Mouse (Mus musculus) small intestine, adult 2 months (tissue): ENCODE measurements around the gene AI597479. TPM values are rescaled to one million over a fixed set of nuclear protein-coding genes. Genes with fewer than 3 reads are reported as not detected.

ENCODE experiments used
- H3K27ac ChIP-seq: fragments of 200-500 bp; 2 replicates; pipeline ENCODE4 v1.5.1; 2012; ENCODE audit warnings: low read depth, low read length, control low read depth, inconsistent platforms; ENCODE audit not compliant: insufficient read depth
- H3K27me3 ChIP-seq: fragments of 200-500 bp; 2 replicates; pipeline ENCODE4 v1.6.1; 2012; ENCODE audit warnings: mild to moderate bottlenecking, moderate library complexity, low read length, inconsistent platforms; ENCODE audit not compliant: control insufficient read depth, insufficient read depth
- H3K36me3 ChIP-seq: fragments of 200-500 bp; 2 replicates; pipeline ENCODE4 v1.6.1; 2012; ENCODE audit warnings: mild to moderate bottlenecking, low read length, control low read depth, inconsistent platforms; ENCODE audit not compliant: control insufficient read depth, insufficient read depth
- H3K4me1 ChIP-seq: fragments of 200-500 bp; 2 replicates; pipeline ENCODE4 v1.6.1; 2012; ENCODE audit warnings: low read length, inconsistent platforms, mixed read lengths; ENCODE audit not compliant: control insufficient read depth, insufficient read depth, insufficient read length
- H3K4me3 ChIP-seq: fragments of 200-500 bp; 2 replicates; pipeline ENCODE4 v1.5.1; 2012; ENCODE audit warnings: low read depth, mild to moderate bottlenecking, control low read depth, inconsistent platforms, low read length, moderate library complexity
- CTCF ChIP-seq: fragments of 200-500 bp; IDR thresholded peaks from 2 replicates; pipeline ENCODE4 v1.5.1; 2012; ENCODE audit warnings: low read depth, mild to moderate bottlenecking, control low read depth, inconsistent platforms, low read length, moderate library complexity, mixed read lengths; ENCODE audit not compliant: insufficient replicate concordance, insufficient read length; ENCODE audit errors: extremely low read depth
- POLR2A ChIP-seq: fragments of 200-500 bp; IDR thresholded peaks from 2 replicates; pipeline ENCODE4 v1.6.1; 2012; ENCODE audit warnings: low read depth, mild to moderate bottlenecking, control low read depth, inconsistent platforms, low read length, moderate library complexity
- WGBS: fragments of 180-500 bp; shearing (Covaris S2); methylation state at CpG from one replicate; pipeline ENCODE4 v1.1.7; 2018; 5-methylcytosine and 5-hydroxymethylcytosine counted together
- polyA plus RNA-seq: library from polyadenylated mRNA; depleted of rRNA; stranded (reverse); fragments of >200 nt; gene quantifications from 2 replicates; pipeline ENCODE4 v1.2.3, GENCODE M21; 2012

Gene AI597479
- polyA plus RNA-seq, 1 experiment: 1.6 TPM

DNA sequence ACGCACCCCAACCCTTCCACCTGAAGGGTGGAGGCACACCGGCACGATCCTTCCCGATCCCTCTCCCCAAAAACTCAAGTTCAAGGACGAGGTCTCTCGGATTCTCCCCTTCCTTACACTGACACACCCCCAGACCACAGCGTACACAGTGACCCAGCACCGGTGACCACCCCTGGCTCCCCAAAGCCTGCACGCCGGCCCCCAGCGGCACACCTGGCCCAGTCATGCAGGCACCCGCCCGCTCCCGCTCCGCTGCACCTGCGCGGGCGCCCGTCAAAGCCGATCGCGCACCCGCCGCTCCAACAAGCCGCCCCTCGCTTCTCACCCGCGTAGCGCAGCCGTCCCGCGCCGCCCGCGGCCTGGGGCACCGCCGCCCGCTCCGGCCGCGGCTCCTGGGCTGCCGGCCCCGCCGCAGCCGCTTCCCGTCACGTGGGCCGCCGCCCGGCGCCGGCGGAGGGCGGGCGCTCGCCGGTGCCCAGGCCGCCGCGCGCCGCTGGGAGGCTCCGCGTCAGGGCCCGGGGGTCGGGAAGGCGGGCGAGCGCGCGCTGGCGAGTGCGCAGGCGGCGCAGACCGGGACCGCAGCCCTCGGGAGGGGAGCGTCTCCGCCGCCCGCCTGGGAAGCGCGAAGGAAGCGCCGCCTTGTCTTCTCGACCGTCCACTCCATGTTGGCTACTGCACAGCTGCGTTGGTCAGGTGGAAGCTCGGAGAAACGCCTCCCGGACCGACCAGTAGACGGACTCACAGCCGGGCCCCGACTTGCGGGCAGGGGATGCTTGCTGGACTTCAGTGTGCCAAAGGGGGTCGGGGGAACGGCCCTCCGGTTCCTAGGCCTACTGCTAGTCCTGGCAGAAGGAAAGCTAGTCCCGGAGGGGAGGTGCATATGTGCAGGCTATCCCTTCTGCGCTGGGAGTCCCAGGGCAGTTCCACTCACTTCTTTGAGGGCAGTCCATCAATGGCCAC is 6.2 kb upstream of the AI597479 start:
- 1% methylated on average over 99 of the region's 102 CpGs for WGBS

DNA sequence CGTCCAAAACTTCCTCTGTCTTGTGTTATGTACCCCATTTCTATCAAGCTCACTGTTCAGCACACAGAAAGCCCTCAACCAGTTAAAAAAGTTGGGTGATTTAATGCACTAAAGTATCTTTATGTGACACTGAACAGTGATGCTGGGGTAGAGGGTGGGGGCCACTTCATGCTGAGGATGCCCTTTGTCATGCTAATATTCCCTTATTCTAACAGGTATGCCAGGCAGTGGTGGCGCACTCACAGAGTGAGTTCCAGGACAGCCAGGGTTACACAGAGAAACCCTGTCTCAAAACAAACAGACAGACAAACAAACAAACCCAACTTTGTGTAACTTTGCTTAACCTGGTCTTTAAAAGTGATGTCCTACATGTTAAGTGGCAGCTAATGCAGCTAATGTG is 4.3 kb upstream of the AI597479 start:
- no peak overlapping the region for H3K4me3 ChIP-seq
- H3K36me3 ChIP-seq: no peaks in the 10 kb centered on the region
- H3K4me1 ChIP-seq: peaks cover 7% of the 10 kb centered on the region
- 92% methylated on average over 2 of the region's 2 CpGs for WGBS
- TF ChIP-seq POLR2A (no peak), CTCF (no peak)
- no peaks in the 10 kb centered on the region for H3K27me3 ChIP-seq
- no peak overlapping the region for H3K27ac ChIP-seq

More for the DNA sequence above, 6.2 kb upstream of the AI597479 start:
- Histone ChIP-seq H3K36me3 (no peaks in the 10 kb centered on the region), H3K27me3 (no peaks in the 10 kb centered on the region), H3K27ac (peak overlapping the region; percentile 73), H3K4me1 (peaks cover 7% of the 10 kb centered on the region), H3K4me3 (peak overlapping the region; percentile 93)
- TF ChIP-seq CTCF: no peak
- no peak; the same call in 1 of the 2 replicates for TF ChIP-seq POLR2A

DNA sequence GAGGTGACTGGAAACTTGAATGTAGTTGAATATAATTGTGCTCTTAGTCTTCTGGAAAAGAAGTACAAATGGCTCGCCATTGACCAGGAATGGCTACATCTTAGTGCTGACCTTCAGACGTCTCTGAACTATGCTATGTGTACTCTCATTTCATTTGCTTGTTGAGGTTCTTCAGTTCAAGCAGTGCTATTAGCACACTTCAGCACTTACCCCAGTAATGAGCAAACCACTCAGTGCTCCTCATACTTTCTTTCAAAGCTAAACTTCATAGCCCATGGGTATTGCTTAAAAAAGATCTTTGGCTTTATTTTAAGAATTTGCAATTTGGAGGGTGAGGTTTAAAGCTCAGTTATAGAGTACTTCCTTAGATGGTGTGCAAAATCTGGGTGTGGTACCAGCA is 10.2 kb downstream of the AI597479 start:
- TF ChIP-seq POLR2A: no peak
- TF ChIP-seq CTCF: no peak
- H3K4me3 ChIP-seq: no peak overlapping the region
- no peak overlapping the region for H3K27ac ChIP-seq
- H3K27me3 ChIP-seq: no peaks in the 10 kb centered on the region
- peaks cover 25% of the 10 kb centered on the region for H3K36me3 ChIP-seq
- H3K4me1 ChIP-seq: no peaks in the 10 kb centered on the region
- 81% methylated on average over 2 of the region's 2 CpGs for WGBS

DNA sequence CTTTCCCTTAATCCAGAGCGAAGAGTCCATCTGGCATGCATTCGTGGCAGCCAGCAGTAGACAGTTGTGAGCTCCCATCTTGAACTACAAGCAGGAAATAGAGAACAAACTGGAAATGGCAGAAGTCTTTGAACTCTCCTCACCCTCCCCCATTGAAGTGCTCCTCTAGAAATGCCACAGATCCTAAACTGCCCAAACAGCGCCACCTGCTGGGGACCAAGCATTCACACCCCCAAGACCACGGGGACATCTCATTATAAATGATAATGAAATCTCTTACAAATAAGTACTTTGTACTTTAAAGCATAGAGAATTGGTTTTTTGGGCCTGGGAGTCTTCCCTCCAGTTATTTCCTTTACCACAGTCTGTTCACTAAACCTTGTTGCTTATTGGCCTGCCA is 12.0 kb downstream of the AI597479 start:
- TF ChIP-seq POLR2A (no peak), CTCF (peak; percentile 92; the same call in 1 of the 2 replicates)
- no peaks in the 10 kb centered on the region for H3K4me1 ChIP-seq
- peaks cover 37% of the 10 kb centered on the region for H3K36me3 ChIP-seq
- no peaks in the 10 kb centered on the region for H3K27me3 ChIP-seq
- H3K4me3 ChIP-seq: no peak overlapping the region
- H3K27ac ChIP-seq: no peak overlapping the region
- WGBS: 38% methylated on average over 4 of the region's 4 CpGs

DNA sequence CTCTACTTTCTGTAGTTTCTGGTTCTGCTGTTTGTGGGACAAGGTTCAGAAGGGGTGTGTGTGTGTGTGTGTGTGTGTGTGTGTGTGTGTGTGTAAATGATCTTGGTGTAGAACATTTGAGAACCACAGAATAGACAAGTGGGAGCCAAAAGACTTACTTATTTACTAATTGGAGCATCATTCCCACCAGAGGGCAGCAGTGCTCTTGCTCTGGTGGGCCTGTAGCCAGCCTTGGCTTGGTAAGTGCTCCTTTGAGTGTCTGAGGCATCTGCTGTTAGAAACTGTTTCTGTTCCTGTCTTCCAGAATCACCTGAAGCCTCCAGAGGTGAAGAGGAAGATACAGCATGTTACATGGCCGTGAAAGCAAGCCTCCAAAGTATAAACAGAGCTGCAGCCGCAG is 14.4 kb downstream of the AI597479 start:
- Histone ChIP-seq H3K27ac (no peak overlapping the region), H3K27me3 (no peaks in the 10 kb centered on the region), H3K4me1 (no peaks in the 10 kb centered on the region), H3K4me3 (no peak overlapping the region), H3K36me3 (peaks cover 39% of the 10 kb centered on the region)
- TF ChIP-seq CTCF (peak; percentile 62; the same call in 1 of the 2 replicates), POLR2A (no peak)
- 87% methylated on average over 2 of the region's 2 CpGs for WGBS

DNA sequence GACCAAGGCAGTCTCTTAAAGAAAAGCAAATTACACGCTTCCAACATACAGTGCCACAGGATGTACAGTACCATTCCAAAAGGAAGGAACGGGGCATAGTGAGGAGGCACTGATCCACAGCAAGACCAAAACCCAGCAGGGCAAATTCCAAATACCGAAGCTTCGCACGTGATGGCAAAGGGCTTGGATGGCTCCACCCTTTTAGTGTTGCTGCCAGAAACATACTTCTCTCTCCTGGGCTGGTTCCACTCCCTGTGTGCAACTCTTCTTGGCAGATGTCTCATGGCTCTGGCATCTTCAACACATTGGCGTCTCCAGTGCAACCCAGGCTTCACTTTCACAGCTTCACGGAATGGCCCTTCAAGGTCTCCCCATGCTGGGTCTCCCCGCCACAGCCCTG is 18.9 kb downstream of the AI597479 start:
- 75% methylated on average over 8 of the region's 8 CpGs for WGBS
- no peak overlapping the region for H3K27ac ChIP-seq

DNA sequence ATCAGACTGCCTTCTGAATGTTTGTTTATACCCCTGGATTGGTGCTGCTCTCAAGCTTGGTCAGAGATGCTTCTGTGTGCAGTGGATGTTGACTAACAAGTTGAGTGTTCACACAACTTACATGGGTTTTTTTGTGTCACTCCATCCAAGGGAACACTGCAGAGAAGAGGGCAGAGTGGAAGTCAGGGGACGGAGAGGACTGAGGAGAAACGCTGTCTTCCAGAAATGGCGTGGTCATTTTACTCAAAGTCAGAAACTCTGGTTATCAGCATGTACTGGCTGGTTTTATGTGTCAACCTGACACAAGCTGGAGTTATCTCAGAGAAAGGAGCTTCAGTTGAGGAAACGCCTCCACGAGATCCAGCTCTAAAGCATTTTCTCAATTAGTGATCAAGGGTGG is 22.4 kb downstream of the AI597479 start:
- H3K4me1 ChIP-seq: no peaks in the 10 kb centered on the region
- H3K36me3 ChIP-seq: peaks cover 39% of the 10 kb centered on the region
- no peak for TF ChIP-seq CTCF
- TF ChIP-seq POLR2A: no peak
- H3K4me3 ChIP-seq: no peak overlapping the region
- H3K27ac ChIP-seq: no peak overlapping the region
- WGBS: 97% methylated on average over 5 of the region's 5 CpGs
- H3K27me3 ChIP-seq: no peaks in the 10 kb centered on the region

More for the DNA sequence above, 18.9 kb downstream of the AI597479 start:
- TF ChIP-seq POLR2A (no peak), CTCF (no peak)
- H3K27me3 ChIP-seq: no peaks in the 10 kb centered on the region
- no peak overlapping the region for H3K4me3 ChIP-seq
- H3K36me3 ChIP-seq: peaks cover 36% of the 10 kb centered on the region
- H3K4me1 ChIP-seq: no peaks in the 10 kb centered on the region
